Mouse (Mus musculus): ENCODE measurements around the gene Herc4.

The Herc4 gene

DNA sequence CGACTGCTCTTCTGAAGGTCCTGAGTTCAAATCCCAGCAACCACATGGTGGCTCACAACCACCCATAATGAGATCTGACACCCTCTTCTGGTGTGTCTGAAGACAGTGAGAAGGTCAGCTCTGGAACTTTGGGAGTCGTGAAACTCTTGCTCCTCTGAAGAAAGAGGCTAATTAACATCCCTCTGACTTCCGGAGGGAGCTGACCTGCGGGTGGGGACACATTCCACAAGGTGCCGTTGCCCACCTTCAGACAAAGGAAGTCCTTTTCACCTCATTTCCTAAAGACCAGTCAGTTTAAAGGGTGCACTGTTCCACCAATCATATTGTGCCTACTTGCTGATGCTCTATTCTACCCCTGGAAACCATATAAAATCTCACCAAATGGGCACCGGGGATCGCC is 107.5 kb downstream of the Herc4 start:
- 89% methylated on average over 7 of the region's 7 CpGs for WGBS

DNA sequence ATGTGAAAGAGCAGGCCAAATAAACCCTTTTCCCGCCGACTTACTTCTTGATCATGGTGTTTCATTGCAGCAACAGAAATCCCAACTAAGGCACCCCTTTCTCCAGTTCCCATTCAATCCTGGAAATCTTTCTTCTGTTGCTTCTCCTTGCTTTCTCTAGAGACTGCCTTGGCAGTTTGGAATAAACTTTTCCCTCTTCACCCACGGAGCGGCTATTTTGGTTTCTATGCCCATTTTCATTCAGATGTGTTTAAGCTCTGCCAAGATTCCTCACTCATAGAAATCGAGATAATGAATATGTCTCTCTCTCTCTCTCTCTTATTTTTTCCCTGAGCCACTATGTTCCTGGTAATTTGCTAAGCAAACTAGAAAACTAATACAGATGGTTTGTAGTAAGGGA is 108.5 kb downstream of the Herc4 start:
- WGBS = 25% methylated on average over 5 of the region's 5 CpGs

DNA sequence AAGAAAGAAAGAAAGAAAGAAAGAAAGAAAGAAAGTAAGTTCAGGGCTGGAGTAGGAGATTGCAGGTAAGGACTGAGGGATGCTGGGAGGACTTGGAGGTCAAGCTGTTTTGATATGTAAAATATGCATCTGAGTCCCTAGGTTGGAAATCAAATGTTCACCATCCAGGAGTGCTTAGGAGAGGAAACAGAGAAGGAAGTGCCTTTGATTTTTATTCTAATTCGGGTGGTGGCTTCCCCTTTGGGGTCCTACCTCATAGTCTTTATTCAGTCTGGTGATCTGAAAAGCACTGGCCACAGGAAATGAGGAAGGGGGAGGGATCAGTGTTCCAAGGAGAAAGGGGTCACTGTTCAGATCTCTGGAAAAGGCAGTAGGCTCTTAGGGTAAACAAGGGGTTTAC is 116.9 kb downstream of the Herc4 start:
- WGBS = 55% methylated on average over 1 of the region's 1 CpGs

DNA sequence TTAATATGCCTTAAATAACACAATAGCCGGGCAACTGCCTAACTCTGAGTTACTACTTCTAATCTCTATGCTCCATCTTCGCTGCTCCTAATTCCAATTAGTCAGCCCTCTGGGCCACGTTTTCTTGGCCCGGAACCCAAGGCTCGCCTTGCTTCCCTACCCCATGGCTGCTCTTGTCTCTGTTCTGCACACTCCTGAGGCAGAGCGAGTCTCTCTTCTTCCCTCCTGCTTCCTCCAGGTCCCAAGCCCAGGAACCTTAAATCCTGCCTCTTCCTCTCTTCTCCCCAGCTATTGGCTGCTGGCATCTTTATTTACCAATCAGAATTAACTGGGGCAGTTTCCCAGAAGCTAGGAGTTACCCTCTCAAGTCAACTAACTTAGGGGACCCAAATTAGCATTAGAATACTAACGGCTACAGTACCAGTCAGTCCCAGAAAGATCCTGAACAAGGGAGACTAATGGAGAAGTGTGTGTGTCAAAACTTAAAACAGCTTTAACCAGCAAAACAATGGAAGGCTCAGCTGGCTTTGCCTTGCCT is 122.4 kb downstream of the Herc4 start:
- 68% methylated on average over 7 of the region's 7 CpGs for WGBS

DNA sequence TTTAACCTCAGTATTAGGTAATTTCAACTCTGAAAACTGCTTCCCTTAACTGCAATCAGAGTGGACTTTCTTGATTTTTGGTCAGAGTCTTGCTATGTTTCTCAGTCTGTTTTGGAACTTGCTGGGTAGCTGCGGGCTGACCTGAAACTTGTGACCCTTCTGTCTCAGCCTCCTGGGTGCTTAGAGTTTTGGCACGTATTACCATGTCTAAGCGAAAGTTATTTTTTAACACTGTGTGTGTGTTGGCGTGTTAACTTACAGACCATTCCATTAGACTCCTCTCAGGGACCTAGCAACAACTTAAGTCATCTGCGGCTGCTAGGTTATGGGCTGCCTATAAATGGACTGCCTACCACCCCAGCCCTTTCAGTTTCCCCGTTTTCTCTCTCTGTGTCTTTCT is 123.8 kb downstream of the Herc4 start:
- WGBS = 84% methylated on average over 6 of the region's 6 CpGs

Measured in cerebral cortex, adult 2 months (tissue).